Mouse (Mus musculus) adrenal gland, postnatal 4 days (tissue): ENCODE results near the gene Bpifb6. TPM values are rescaled to one million over a fixed set of nuclear protein-coding genes. Genes with fewer than 3 reads are reported as not detected.

ENCODE experiments used
- DNase-seq, 2 experiments: peaks; one replicate each; pipeline ENCODE4 v3.0.0; 2021 to 2022; ENCODE audit warnings: low spot score in 2 of 2, mixed read lengths in 2 of 2
- total RNA-seq, 2 experiments: library from RNA; stranded (reverse); gene quantifications; 2 replicates each; pipeline ENCODE4 v1.2.3; 2021

The Bpifb6 gene
- total RNA-seq, 2 experiments from 2014 or later: 3.0 TPM

DNA sequence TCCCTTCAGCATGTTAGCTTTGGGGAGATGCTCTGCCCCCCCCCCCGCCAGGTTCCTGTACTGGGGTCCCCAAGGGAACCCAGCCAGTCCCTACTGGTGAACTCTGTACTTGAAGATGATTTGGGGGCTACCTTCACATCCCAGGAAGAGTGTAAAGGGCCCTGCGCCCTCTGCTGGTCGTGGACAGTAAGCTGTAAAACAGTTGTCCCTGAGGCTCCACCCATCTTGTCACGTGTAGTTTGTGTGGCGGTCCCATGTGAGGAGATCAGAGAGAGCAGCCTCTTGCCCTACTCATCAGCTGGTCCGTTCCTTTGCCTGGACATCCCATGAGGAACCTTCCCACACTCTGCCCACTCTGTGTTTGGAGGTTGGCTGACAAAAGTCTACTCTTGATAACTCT is 53.6 kb downstream of the Bpifb6 start:
- DNase-seq: peak; percentile 19 to 31

Other genes with a start within 250 kb of the Bpifb6 start
- not detected for gene Dnmt3c, start 203.7 kb upstream of the Bpifb6 start, total RNA-seq
- 100 to 1,000 TPM; 132 to 148 TPM for gene Mapre1, start 159.1 kb upstream of the Bpifb6 start, total RNA-seq
- gene Efcab8, start 120.5 kb upstream of the Bpifb6 start, total RNA-seq: under 1 TPM; 0.45 to 0.90 TPM
- not detected for gene Sun5, start 29.3 kb upstream of the Bpifb6 start, total RNA-seq
- under 1 TPM in 1 of 2 experiments, not detected in 1; 0.17 TPM for gene Bpifb2, start 25.3 kb upstream of the Bpifb6 start, total RNA-seq
- gene Bpifb3, start 17.8 kb downstream of the Bpifb6 start, total RNA-seq: not detected
- gene Bpifb4, start 37.8 kb downstream of the Bpifb6 start, total RNA-seq: under 1 TPM in 1 of 2 experiments, not detected in 1; 0.20 TPM
- not detected for gene Bpifa6, start 74.6 kb downstream of the Bpifb6 start, total RNA-seq
- gene Bpifa2, start 107.9 kb downstream of the Bpifb6 start, total RNA-seq: 1 to 10 TPM in 1 of 2 experiments, under 1 TPM in 1; 0.68 to 1.3 TPM
- not detected for gene Bpifa3, start 229.9 kb downstream of the Bpifb6 start, total RNA-seq
- gene Bpifa1, start 242.5 kb downstream of the Bpifb6 start, total RNA-seq: not detected